Mouse (Mus musculus) liver, embryonic 11.5 days (tissue): ENCODE results near the gene Glyctk. TPM values are rescaled to one million over a fixed set of nuclear protein-coding genes. Genes with fewer than 3 reads are reported as not detected.

Experiments
- microRNA counts: library from miRNA; unstranded; fragments of <30 nt; microRNA quantifications from one replicate; lab custom pipeline; 2015
- microRNA-seq: library from miRNA; unstranded; fragments of <30 nt; microRNA quantifications from one replicate; pipeline ENCODE4, GENCODE M21; 2017; ENCODE audit warnings: borderline number of aligned reads
- polyA plus RNA-seq: library from polyadenylated mRNA; unstranded; fragments of >200 nt; fragmentation: Nextera tagmentation; extraction: Ambion mirVana; gene quantifications from 2 replicates; pipeline ENCODE4 v1.2.1, GENCODE M21; 2014

Glyctk gene
- polyA plus RNA-seq, 1 experiment from 2014 or later = 12.4 TPM

MicroRNAs encoded within 50 kb of the gene (microRNA counts, 519-probe panel; counts per million panel counts)
- 6,947 counts per million, percentile 86 among the panel's probes with 10 or more counts for microRNA mmu-let-7g (lab: Ali Mortazavi, UCI)

Small RNA genes within 50 kb of the gene (microRNA-seq; reads per million reads assigned to microRNA genes)
- gene Mir135a-1 = 4.2 reads per million, percentile 9 among the genes with 10 or more reads in this experiment
- 25,374 reads per million, percentile 98 among the genes with 10 or more reads in this experiment for gene Mirlet7g

Other genes starting within 250 kb of the Glyctk start
- 0.08 TPM in 1 of 2 replicates, not detected in the other for gene Col6a5, start 197.5 kb downstream of the Glyctk start, polyA plus RNA-seq
- gene Col6a4, start 61.4 kb downstream of the Glyctk start, polyA plus RNA-seq = not detected in 2 replicates
- gene Wdr82, start 12.8 kb upstream of the Glyctk start, polyA plus RNA-seq = 18.8 TPM in 2 replicates
- gene Ppm1m, start 41.6 kb upstream of the Glyctk start, polyA plus RNA-seq = 25.3 and 26.9 TPM in 2 replicates
- 58.4 and 61.1 TPM in 2 replicates for gene Twf2, start 45.0 kb upstream of the Glyctk start, polyA plus RNA-seq
- not detected in 2 replicates for gene Tlr9, start 64.5 kb upstream of the Glyctk start, polyA plus RNA-seq
- 57.4 and 67.9 TPM in 2 replicates for gene Alas1, start 90.5 kb upstream of the Glyctk start, polyA plus RNA-seq
- 36.6 and 39.0 TPM in 2 replicates for gene Poc1a, start 122.9 kb upstream of the Glyctk start, polyA plus RNA-seq
- gene Dusp7, start 210.5 kb upstream of the Glyctk start, polyA plus RNA-seq = 17.8 and 18.1 TPM in 2 replicates